Mouse (Mus musculus): ENCODE measurements around the gene Sec14l3. TPM values are rescaled to one million over a fixed set of nuclear protein-coding genes. Genes with fewer than 3 reads are reported as not detected.
"Not testable (repeated sequence)": the region's sequence is repeated elsewhere in the genome, so short reads cannot be mapped to it uniquely, and the experiment has no call there.

The Sec14l3 gene
- total and polyA plus RNA-seq, 3 experiments, result not detected

GRCm38 (mm10) chr11:4114541-4114940 lies 49.9 kb downstream of the Sec14l3 start:
- H3K9me3 ChIP-seq (replicated peaks; ENCODE audit: insufficient read depth, low read length); H3K79me2 ChIP-seq (ENCODE audit: control insufficient read depth, insufficient read depth, low read length, poor library complexity); H3K27me3 ChIP-seq (ENCODE audit: control insufficient read depth in 1 of 2, insufficient read depth in 2 of 2, low read length in 2 of 2): not testable (repeated sequence)
- Histone ChIP-seq H3K4me1 (ENCODE audit: control insufficient read depth in 1 of 2, insufficient read depth in 2 of 2, low read length in 2 of 2) (peaks cover 33 to 52% of the 10 kb centered on the region in 2 experiments), H3K4me3 (ENCODE audit: control insufficient read depth in 1 of 2, insufficient read depth in 1 of 2, low read depth in 2 of 2, low read length in 2 of 2) (peak overlapping the region in 1 of 2 experiments; percentile 6; a peak in 1 of 4 replicates), H3K27ac (ENCODE audit: control insufficient read depth, low read depth, low read length) (peak overlapping the region; percentile 56), H3K36me3 (ENCODE audit: control insufficient read depth in 1 of 2, insufficient read depth in 2 of 2, low read length in 2 of 2) (peaks cover 3 to 38% of the 10 kb centered on the region in 2 experiments; a peak in 2 of 4 replicates), H3K9ac (ENCODE audit: control insufficient read depth, low read depth, low read length, poor library complexity, severe bottlenecking) (peak overlapping the region; percentile 32; the same call in 1 of the 2 replicates)
- DNase-seq (ENCODE audit: low read depth, low spot score), result peak; percentile 52
- TF ChIP-seq ZNF384 (IDR thresholded peaks at IDR 0.05; ENCODE audit: low read depth, low read length) (peak; percentile 55; the same call in 1 of the 2 replicates), TBP (IDR thresholded peaks at IDR 0.05; ENCODE audit: low read depth, low read length) (peak; percentile 74)

GRCm38 (mm10) chr11:4115407-4115806 lies 50.8 kb downstream of the Sec14l3 start:
- peaks cover 33 to 58% of the 10 kb centered on the region in 2 experiments for H3K4me1 ChIP-seq (ENCODE audit: control insufficient read depth in 1 of 2, insufficient read depth in 2 of 2, low read length in 2 of 2)
- H3K4me3 ChIP-seq (ENCODE audit: control insufficient read depth in 1 of 2, insufficient read depth in 1 of 2, low read depth in 2 of 2, low read length in 2 of 2), result no peak overlapping the region
- no peaks in the 10 kb centered on the region for H3K9me3 ChIP-seq (replicated peaks; ENCODE audit: insufficient read depth, low read length)
- no peak for TF ChIP-seq ELF1 (IDR thresholded peaks at IDR 0.05; ENCODE audit: low read depth, low read length)
- peak; percentile 36; the same call in 1 of the 2 replicates for TF ChIP-seq TCF12 (IDR thresholded peaks at IDR 0.05; ENCODE audit: low read depth, low read length)
- no peak for TF ChIP-seq MYC (IDR thresholded peaks at IDR 0.05; ENCODE audit: low read depth, low read length)
- no peak for TF ChIP-seq USF1 (IDR thresholded peaks at IDR 0.05; ENCODE audit: low read depth, low read length)
- TF ChIP-seq RAD21 (IDR thresholded peaks at IDR 0.05; ENCODE audit: low read depth, low read length), result no peak
- TF ChIP-seq E2F4 (IDR thresholded peaks at IDR 0.05; ENCODE audit: borderline replicate concordance, low read depth, low read length), result no peak
- TF ChIP-seq GATA1 (IDR thresholded peaks at IDR 0.05; ENCODE audit: low read depth, low read length), result no peak
- no peak for TF ChIP-seq TBP (IDR thresholded peaks at IDR 0.05; ENCODE audit: low read depth, low read length)
- no peak overlapping the region for H3K27ac ChIP-seq (ENCODE audit: control insufficient read depth, low read depth, low read length)
- H3K79me2 ChIP-seq (ENCODE audit: control insufficient read depth, insufficient read depth, low read length, poor library complexity), result no peaks in the 10 kb centered on the region
- no peak overlapping the region for H3K9ac ChIP-seq (ENCODE audit: control insufficient read depth, low read depth, low read length, poor library complexity, severe bottlenecking)
- no peak for DNase-seq (ENCODE audit: low read depth, low spot score)
- H3K36me3 ChIP-seq (ENCODE audit: control insufficient read depth in 1 of 2, insufficient read depth in 2 of 2, low read length in 2 of 2), result peaks cover 3 to 39% of the 10 kb centered on the region in 2 experiments; a peak in 2 of 4 replicates
- H3K27me3 ChIP-seq (ENCODE audit: control insufficient read depth in 1 of 2, insufficient read depth in 2 of 2, low read length in 2 of 2), result no peaks in the 10 kb centered on the region

GRCm38 (mm10) chr11:4116458-4117141 lies 52.0 kb downstream of the Sec14l3 start:
- H3K27ac ChIP-seq (ENCODE audit: control insufficient read depth, low read depth, low read length), result peak overlapping the region; percentile 8
- peaks cover 0 to 39% of the 10 kb centered on the region in 2 experiments; a peak in 2 of 4 replicates for H3K36me3 ChIP-seq (ENCODE audit: control insufficient read depth in 1 of 2, insufficient read depth in 2 of 2, low read length in 2 of 2)
- peak overlapping the region; percentile 8 to 83 for H3K4me3 ChIP-seq (ENCODE audit: control insufficient read depth in 1 of 2, insufficient read depth in 1 of 2, low read depth in 2 of 2, low read length in 2 of 2)
- peak overlapping the region; percentile 3 for H3K9ac ChIP-seq (ENCODE audit: control insufficient read depth, low read depth, low read length, poor library complexity, severe bottlenecking)
- DNase-seq (ENCODE audit: low read depth, low spot score), result peak; percentile 85
- no peaks in the 10 kb centered on the region for H3K27me3 ChIP-seq (ENCODE audit: control insufficient read depth in 1 of 2, insufficient read depth in 2 of 2, low read length in 2 of 2)
- H3K4me1 ChIP-seq (ENCODE audit: control insufficient read depth in 1 of 2, insufficient read depth in 2 of 2, low read length in 2 of 2), result peaks cover 33 to 60% of the 10 kb centered on the region in 2 experiments
- no peaks in the 10 kb centered on the region for H3K79me2 ChIP-seq (ENCODE audit: control insufficient read depth, insufficient read depth, low read length, poor library complexity)
- H3K9me3 ChIP-seq (replicated peaks; ENCODE audit: insufficient read depth, low read length), result no peaks in the 10 kb centered on the region
- TF ChIP-seq MXI1 (IDR thresholded peaks at IDR 0.05; ENCODE audit: low read depth, low read length) (peak; percentile 91), ETS1 (IDR thresholded peaks at IDR 0.05; ENCODE audit: low read depth, low read length) (peak; percentile 98), TCF12 (IDR thresholded peaks at IDR 0.05; ENCODE audit: low read depth, low read length) (peak; percentile 92), MAX (IDR thresholded peaks at IDR 0.05; ENCODE audit: low read length) (peak; percentile 68), CTCF (IDR thresholded peaks at IDR 0.05 in 2 of 3, conservative IDR thresholded peaks at IDR 0.05 in 1 of 3; ENCODE audit: control insufficient read depth in 1 of 3, insufficient read depth in 1 of 3, low read depth in 2 of 3, low read length in 3 of 3, poor library complexity in 1 of 3, severe bottlenecking in 1 of 3) (peak in 2 of 3 experiments; percentile 9 to 49; a peak in 1 of 6 replicates), RCOR1 (IDR thresholded peaks at IDR 0.05; ENCODE audit: low read depth, low read length) (peak; percentile 79), MEF2A (IDR thresholded peaks at IDR 0.05; ENCODE audit: extremely low read depth, insufficient replicate concordance, low read depth, low read length, poor library complexity, severe bottlenecking) (no peak), NRF1 (IDR thresholded peaks at IDR 0.05; ENCODE audit: insufficient read depth, low read depth, low read length, poor library complexity, severe bottlenecking) (no peak), POLR2AphosphoS2 (IDR thresholded peaks at IDR 0.05; ENCODE audit: low read length) (0 out of 2 replicates have a peak, but pooled peaks have one; percentile 36), SIN3A (IDR thresholded peaks at IDR 0.05; ENCODE audit: low read length) (peak; percentile 95), ELF1 (IDR thresholded peaks at IDR 0.05; ENCODE audit: low read depth, low read length) (no peak), ZNF384 (IDR thresholded peaks at IDR 0.05; ENCODE audit: low read depth, low read length) (no peak), GATA1 (IDR thresholded peaks at IDR 0.05; ENCODE audit: low read depth, low read length) (peak; percentile 97), BHLHE40 (IDR thresholded peaks at IDR 0.05; ENCODE audit: borderline replicate concordance, low read depth, low read length) (peak; percentile 90), USF1 (IDR thresholded peaks at IDR 0.05; ENCODE audit: low read depth, low read length) (peak; percentile 69; the same call in 1 of the 2 replicates), TBP (IDR thresholded peaks at IDR 0.05; ENCODE audit: low read depth, low read length) (0 out of 2 replicates have a peak, but pooled peaks have one; percentile 11), EP300 (IDR thresholded peaks at IDR 0.05; ENCODE audit: low read depth in 1 of 2, low read length in 2 of 2) (peak; percentile 80 to 88), MAFK (IDR thresholded peaks at IDR 0.05; ENCODE audit: borderline replicate concordance, low read depth, low read length) (peak; percentile 43; the same call in 1 of the 2 replicates), KAT2A (conservative IDR thresholded peaks at IDR 0.05; ENCODE audit: low read depth, low read length) (no peak)
